Mouse (Mus musculus): ENCODE data around the gene C1ql2.

The C1ql2 gene

GRCm38 (mm10) chr1:120385029-120385571, 44.7 kb downstream of the C1ql2 start:
- DNase-seq (ENCODE audit: low spot score), result no peak

GRCm38 (mm10) chr1:120389734-120390133, 49.4 kb downstream of the C1ql2 start:
- DNase-seq (ENCODE audit: low spot score), result no peak

GRCm38 (mm10) chr1:120390336-120390735, 50.0 kb downstream of the C1ql2 start:
- no peak for DNase-seq (ENCODE audit: low spot score)
